Mouse (Mus musculus) midbrain, embryonic 11.5 days (tissue): Measurements from ENCODE around the gene Olfr520. TPM values are rescaled to one million over a fixed set of nuclear protein-coding genes. Genes with fewer than 3 reads are reported as not detected.

Experiments
- ATAC-seq: fragments of 200-750 bp; cut with Nextera tagmentation; 2 replicates; pipeline ENCODE4 v1.8.0; 2017; ENCODE audit warnings: moderate TSS enrichment, moderate library complexity; ENCODE audit not compliant: low FRiP score
- DNase-seq: peaks from one replicate; pipeline ENCODE4 v3.0.0; 2015; ENCODE audit warnings: low spot score; ENCODE audit errors: missing footprints
- H3K27ac ChIP-seq: fragments of 300-500 bp; sonication (generic); 2 replicates; pipeline ENCODE4 v1.5.1; 2014; ENCODE audit warnings: low read depth, low read length
- H3K27me3 ChIP-seq: fragments of 300-500 bp; sonication (generic); 2 replicates; pipeline ENCODE4 v1.6.1; 2014; ENCODE audit warnings: mild to moderate bottlenecking, low read length, moderate library complexity, mixed read lengths; ENCODE audit not compliant: control insufficient read depth, insufficient read depth
- H3K36me3 ChIP-seq: fragments of 300-500 bp; sonication (generic); 2 replicates; pipeline ENCODE4 v1.6.1; 2014; ENCODE audit warnings: mild to moderate bottlenecking, low read length, moderate library complexity, mixed read lengths; ENCODE audit not compliant: control insufficient read depth, insufficient read depth
- H3K4me1 ChIP-seq: fragments of 300-500 bp; sonication (generic); 2 replicates; pipeline ENCODE4 v1.6.1; 2014; ENCODE audit warnings: low read length; ENCODE audit not compliant: control insufficient read depth, insufficient read depth
- H3K4me2 ChIP-seq: fragments of 300-500 bp; sonication (generic); 2 replicates; pipeline ENCODE4 v1.6.1; 2014; ENCODE audit warnings: mild to moderate bottlenecking, moderate library complexity
- H3K4me3 ChIP-seq: fragments of 300-500 bp; sonication (generic); 2 replicates; pipeline ENCODE4 v1.5.1; 2014; ENCODE audit warnings: low read depth, low read length
- H3K9ac ChIP-seq: fragments of 300-500 bp; sonication (generic); 2 replicates; pipeline ENCODE4 v1.6.1; 2014; ENCODE audit warnings: low read length
- H3K9me3 ChIP-seq: fragments of 300-500 bp; sonication (generic); 2 replicates; pipeline ENCODE4 v1.6.1; 2016; ENCODE audit warnings: low read length; ENCODE audit not compliant: control insufficient read depth
- WGBS: fragments of 180-500 bp; shearing (Covaris S2); extraction: QIAGEN DNeasy Blood & Tissue Kit; methylation state at CpG from one replicate; pipeline ENCODE4 v1.1.7; 2014; 5-methylcytosine and 5-hydroxymethylcytosine counted together
- polyA plus RNA-seq: library from polyadenylated mRNA; unstranded; fragments of >200 nt; fragmentation: Nextera tagmentation; extraction: Ambion mirVana; gene quantifications from 2 replicates; pipeline ENCODE4 v1.2.1, GENCODE M21; 2014

Olfr520 gene
- polyA plus RNA-seq, 1 experiment from 2014 or later = not detected

GRCm38 (mm10) chr7:99698576-99698975 is 31.5 kb upstream of the Olfr520 start:
- DNase-seq (no peak), ATAC-seq (no peak)
- WGBS = 83% methylated on average over 3 of the region's 3 CpGs
- Histone ChIP-seq H3K4me3 (no peak overlapping the region), H3K27me3 (no peaks in the 10 kb centered on the region), H3K9ac (no peak overlapping the region), H3K27ac (no peak overlapping the region), H3K4me2 (no peak overlapping the region), H3K4me1 (peaks cover 4% of the 10 kb centered on the region; the same call in 1 of the 2 replicates), H3K9me3 (no peaks in the 10 kb centered on the region), H3K36me3 (no peaks in the 10 kb centered on the region)

GRCm38 (mm10) chr7:99699106-99699505 is 31.0 kb upstream of the Olfr520 start:
- 48% methylated on average over 3 of the region's 3 CpGs for WGBS
- no peak for ATAC-seq

GRCm38 (mm10) chr7:99699709-99700151 is 30.3 kb upstream of the Olfr520 start:
- H3K36me3 ChIP-seq = no peaks in the 10 kb centered on the region
- H3K4me1 ChIP-seq = peaks cover 4% of the 10 kb centered on the region; the same call in 1 of the 2 replicates
- H3K9me3 ChIP-seq = no peaks in the 10 kb centered on the region
- no peak overlapping the region for H3K4me2 ChIP-seq
- no peak overlapping the region for H3K9ac ChIP-seq
- ATAC-seq (no peak), DNase-seq (no peak)
- 67% methylated on average over 3 of the region's 3 CpGs for WGBS
- no peak overlapping the region for H3K4me3 ChIP-seq
- no peaks in the 10 kb centered on the region for H3K27me3 ChIP-seq
- no peak overlapping the region for H3K27ac ChIP-seq

More at GRCm38 (mm10) chr7:99699106-99699505, 31.0 kb upstream of the Olfr520 start:
- Histone ChIP-seq H3K9me3 (no peaks in the 10 kb centered on the region), H3K4me2 (no peak overlapping the region), H3K9ac (no peak overlapping the region), H3K36me3 (no peaks in the 10 kb centered on the region), H3K27me3 (no peaks in the 10 kb centered on the region), H3K27ac (no peak overlapping the region), H3K4me3 (no peak overlapping the region), H3K4me1 (peaks cover 4% of the 10 kb centered on the region; the same call in 1 of the 2 replicates)
- DNase-seq = no peak

GRCm38 (mm10) chr7:99700641-99701040 is 29.4 kb upstream of the Olfr520 start:
- no peak for ATAC-seq
- DNase-seq = no peak
- 73% methylated on average over 4 of the region's 4 CpGs for WGBS
- Histone ChIP-seq H3K36me3 (no peaks in the 10 kb centered on the region), H3K4me1 (peaks cover 4% of the 10 kb centered on the region; the same call in 1 of the 2 replicates), H3K9me3 (no peaks in the 10 kb centered on the region), H3K27ac (no peak overlapping the region), H3K27me3 (no peaks in the 10 kb centered on the region), H3K9ac (no peak overlapping the region), H3K4me3 (no peak overlapping the region), H3K4me2 (no peak overlapping the region)

GRCm38 (mm10) chr7:99702201-99702600 is 27.9 kb upstream of the Olfr520 start:
- Histone ChIP-seq H3K4me2 (no peak overlapping the region), H3K27me3 (no peaks in the 10 kb centered on the region), H3K4me3 (no peak overlapping the region), H3K4me1 (peaks cover 4% of the 10 kb centered on the region; the same call in 1 of the 2 replicates), H3K36me3 (no peaks in the 10 kb centered on the region), H3K27ac (no peak overlapping the region), H3K9me3 (no peaks in the 10 kb centered on the region), H3K9ac (no peak overlapping the region)
- DNase-seq = no peak
- WGBS = 31% methylated on average over 6 of the region's 6 CpGs
- ATAC-seq = no peak

- Histone ChIP-seq H3K27me3 (no peaks in the 10 kb centered on the region), H3K9me3 (no peaks in the 10 kb centered on the region), H3K4me2 (no peak overlapping the region), H3K4me3 (no peak overlapping the region), H3K27ac (no peak overlapping the region), H3K4me1 (peaks cover 4% of the 10 kb centered on the region; the same call in 1 of the 2 replicates), H3K9ac (no peak overlapping the region), H3K36me3 (no peaks in the 10 kb centered on the region)
- no peak for DNase-seq
- no peak for ATAC-seq
- 81% methylated on average over 3 of the region's 3 CpGs for WGBS
Observed at GRCm38 (mm10) chr7:99704736-99705519, 25.1 kb upstream of the Olfr520 start.

- Histone ChIP-seq H3K36me3 (no peaks in the 10 kb centered on the region), H3K4me3 (no peak overlapping the region), H3K9me3 (no peaks in the 10 kb centered on the region), H3K4me2 (no peak overlapping the region), H3K27me3 (no peaks in the 10 kb centered on the region), H3K9ac (no peak overlapping the region), H3K27ac (no peak overlapping the region), H3K4me1 (peaks cover 4% of the 10 kb centered on the region; the same call in 1 of the 2 replicates)
- DNase-seq (no peak), ATAC-seq (no peak)
- 72% methylated on average over 4 of the region's 4 CpGs for WGBS
Observed at GRCm38 (mm10) chr7:99706341-99707037, 23.6 kb upstream of the Olfr520 start.

GRCm38 (mm10) chr7:99707038-99707595 is 23.0 kb upstream of the Olfr520 start:
- Histone ChIP-seq H3K9me3 (no peaks in the 10 kb centered on the region), H3K4me1 (peaks cover 4% of the 10 kb centered on the region; the same call in 1 of the 2 replicates), H3K27ac (no peak overlapping the region), H3K27me3 (no peaks in the 10 kb centered on the region), H3K36me3 (no peaks in the 10 kb centered on the region), H3K9ac (no peak overlapping the region), H3K4me2 (no peak overlapping the region), H3K4me3 (no peak overlapping the region)
- no peak for DNase-seq
- ATAC-seq = no peak
- WGBS = 57% methylated on average over 4 of the region's 4 CpGs

- no peaks in the 10 kb centered on the region; the same call in 1 of the 2 replicates for H3K4me1 ChIP-seq
- H3K9me3 ChIP-seq = no peaks in the 10 kb centered on the region
- no peak for ATAC-seq
- 89% methylated on average over 6 of the region's 6 CpGs for WGBS
- no peak overlapping the region for H3K27ac ChIP-seq
- H3K4me2 ChIP-seq = no peak overlapping the region
- no peak for DNase-seq
- H3K36me3 ChIP-seq = no peaks in the 10 kb centered on the region
- no peak overlapping the region for H3K4me3 ChIP-seq
- H3K27me3 ChIP-seq = no peaks in the 10 kb centered on the region
- no peak overlapping the region for H3K9ac ChIP-seq
Observed at GRCm38 (mm10) chr7:99707671-99708070, 22.4 kb upstream of the Olfr520 start.
